Mouse (Mus musculus): Measurements from ENCODE around the gene Nmur1. TPM values are rescaled to one million over a fixed set of nuclear protein-coding genes. Genes with fewer than 3 reads are reported as not detected.
"Not testable (repeated sequence)": the region's sequence is repeated elsewhere in the genome, so short reads cannot be mapped to it uniquely, and the experiment has no call there.

Nmur1 gene
- total RNA-seq (2014; rRNA removed; ENCODE audit: low replicate concordance) (0.31 TPM in 1 of 2 replicates, not detected in the other), polyA plus RNA-seq (2015; fragmentation: Nextera tagmentation; extraction: Ambion mirVana) (not detected in 2 replicates)

DNA sequence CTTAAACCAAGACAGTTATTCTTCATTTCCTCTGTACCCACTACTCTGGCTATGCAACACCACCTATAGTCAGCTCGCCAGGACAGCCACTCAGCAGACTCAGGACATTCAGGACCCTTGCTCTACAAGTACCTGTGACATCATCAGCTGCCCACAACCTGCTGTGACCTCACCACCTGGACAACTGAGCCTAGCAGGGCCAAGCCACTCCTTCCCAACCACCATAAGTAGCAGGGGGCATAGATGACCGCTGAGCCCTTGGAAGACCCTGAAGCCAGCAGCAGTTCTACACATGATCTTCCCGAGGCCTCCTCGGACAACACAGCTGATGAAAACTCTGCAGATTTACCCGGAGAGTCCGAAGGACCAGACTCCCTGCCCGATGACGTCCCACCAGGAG, at the start of gene Nmur1, which contains the start of gene Tex44:
TSS of gene Nmur1 (minus strand) at position 101 of the 400 bp plus-strand sequence.
TSS of gene Tex44 (plus strand) at position 202 of the 400 bp plus-strand sequence.
- no peak within 1 kb of the TSS; the same call in 1 of the 2 replicates for H3K27ac ChIP-seq (ENCODE audit: low read depth)
- no peak for TF ChIP-seq CTCF (IDR thresholded peaks at IDR 0.05; ENCODE audit: low read depth)
- no peak for TF ChIP-seq EP300 (IDR thresholded peaks at IDR 0.05; ENCODE audit: low read depth)
- H3K27me3 ChIP-seq (ENCODE audit: control insufficient read depth, insufficient read depth, low read length): no peaks in the 10 kb centered on the region
- no peaks in the 10 kb centered on the region for H3K36me3 ChIP-seq (replicated peaks; ENCODE audit: control insufficient read depth, insufficient read depth, low read length)
- ATAC-seq (ENCODE audit: insufficient read depth, low read depth) (no peak), DNase-seq (ENCODE audit: low spot score) (no peak)
- no peak within 1 kb of the TSS for H3K4me3 ChIP-seq (ENCODE audit: low read depth, low read length)
- no peaks in the 10 kb centered on the region for H3K9me3 ChIP-seq (replicated peaks; ENCODE audit: control insufficient read depth, low read length)
- H3K4me1 ChIP-seq (ENCODE audit: control insufficient read depth, insufficient read depth): 0 out of 2 replicates have a peak, but pooled peaks cover 4% of the 10 kb centered on the region
- 86% methylated on average over 8 of the region's 8 CpGs for WGBS
- H3K9ac ChIP-seq (replicated peaks; ENCODE audit: low read depth, low read length): no peak within 1 kb of the TSS
- no peak within 1 kb of the TSS for H3K4me2 ChIP-seq (ENCODE audit: low read depth, low read length)

DNA sequence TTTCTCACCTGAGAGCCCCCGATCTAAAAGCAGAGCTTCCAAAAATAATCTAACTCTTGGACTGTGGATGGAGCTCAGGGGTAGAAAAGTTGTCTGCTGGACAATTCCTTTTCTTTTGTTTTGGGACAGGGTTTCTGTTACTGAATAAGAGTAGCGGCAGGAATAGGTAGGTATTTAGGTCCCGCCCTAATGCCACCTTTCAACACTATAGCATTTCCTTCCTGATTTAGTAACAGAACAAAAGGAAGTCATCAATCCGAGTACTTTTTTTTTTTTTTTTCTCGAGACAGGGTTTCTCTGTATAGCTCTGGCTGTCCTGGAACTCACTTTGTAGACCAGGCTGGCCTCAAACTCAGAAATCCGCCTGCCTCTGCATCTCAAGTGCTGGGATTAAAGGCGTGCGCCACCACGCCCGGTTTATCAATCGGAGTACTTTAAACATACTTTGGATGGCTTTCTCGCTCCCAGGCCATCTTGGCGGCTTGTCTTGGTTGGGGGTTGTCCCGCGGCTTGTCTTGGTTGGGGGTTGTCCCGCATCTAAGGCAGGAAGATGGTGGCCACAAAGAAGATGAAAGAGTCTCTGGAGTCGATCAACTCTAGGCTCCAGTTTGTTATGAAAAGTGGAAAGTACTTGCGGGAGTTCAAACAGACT, 47.2 kb upstream of the Nmur1 start:
- H3K4me1 ChIP-seq (ENCODE audit: control insufficient read depth, insufficient read depth): peaks cover 20% of the 10 kb centered on the region
- DNase-seq (ENCODE audit: low spot score) (no peak), ATAC-seq (ENCODE audit: insufficient read depth, low read depth) (no peak)
- WGBS: 77% methylated on average over 18 of the region's 18 CpGs
- H3K9ac ChIP-seq (replicated peaks; ENCODE audit: low read depth, low read length): 0 out of 2 replicates have a peak overlapping the region, but pooled peaks have one; percentile 11
- H3K4me2 ChIP-seq (ENCODE audit: low read depth, low read length): no peak overlapping the region
- H3K9me3 ChIP-seq (replicated peaks; ENCODE audit: control insufficient read depth, low read length): no peaks in the 10 kb centered on the region
- no peaks in the 10 kb centered on the region for H3K36me3 ChIP-seq (replicated peaks; ENCODE audit: control insufficient read depth, insufficient read depth, low read length)
- H3K27me3 ChIP-seq (ENCODE audit: control insufficient read depth, insufficient read depth, low read length): no peaks in the 10 kb centered on the region
- H3K4me3 ChIP-seq (ENCODE audit: low read depth, low read length): no peak overlapping the region
- H3K27ac ChIP-seq (ENCODE audit: low read depth): peak overlapping the region; percentile 95
- TF ChIP-seq CTCF (IDR thresholded peaks at IDR 0.05; ENCODE audit: low read depth): no peak
- no peak for TF ChIP-seq EP300 (IDR thresholded peaks at IDR 0.05; ENCODE audit: low read depth)

- 2% methylated on average over 31 of the region's 31 CpGs for WGBS
- Histone ChIP-seq H3K4me2 (ENCODE audit: low read depth, low read length) (peak overlapping the region; percentile 48), H3K9me3 (replicated peaks; ENCODE audit: control insufficient read depth, low read length) (no peaks in the 10 kb centered on the region), H3K9ac (replicated peaks; ENCODE audit: low read depth, low read length) (peak overlapping the region; percentile 52), H3K27ac (ENCODE audit: low read depth) (peak overlapping the region; percentile 95), H3K4me3 (ENCODE audit: low read depth, low read length) (no peak overlapping the region), H3K4me1 (ENCODE audit: control insufficient read depth, insufficient read depth) (peaks cover 20% of the 10 kb centered on the region), H3K27me3 (ENCODE audit: control insufficient read depth, insufficient read depth, low read length) (no peaks in the 10 kb centered on the region), H3K36me3 (replicated peaks; ENCODE audit: control insufficient read depth, insufficient read depth, low read length) (no peaks in the 10 kb centered on the region)
- ATAC-seq (ENCODE audit: insufficient read depth, low read depth) (peak; percentile 72), DNase-seq (ENCODE audit: low spot score) (peak; percentile 92)
- TF ChIP-seq EP300 (IDR thresholded peaks at IDR 0.05; ENCODE audit: low read depth) (peak; percentile 61), CTCF (IDR thresholded peaks at IDR 0.05; ENCODE audit: low read depth) (peak; percentile 13; the same call in 1 of the 2 replicates)
These were observed 46.3 kb upstream of the Nmur1 start for GRCm38 (mm10) chr1:86472197-86472952.

DNA sequence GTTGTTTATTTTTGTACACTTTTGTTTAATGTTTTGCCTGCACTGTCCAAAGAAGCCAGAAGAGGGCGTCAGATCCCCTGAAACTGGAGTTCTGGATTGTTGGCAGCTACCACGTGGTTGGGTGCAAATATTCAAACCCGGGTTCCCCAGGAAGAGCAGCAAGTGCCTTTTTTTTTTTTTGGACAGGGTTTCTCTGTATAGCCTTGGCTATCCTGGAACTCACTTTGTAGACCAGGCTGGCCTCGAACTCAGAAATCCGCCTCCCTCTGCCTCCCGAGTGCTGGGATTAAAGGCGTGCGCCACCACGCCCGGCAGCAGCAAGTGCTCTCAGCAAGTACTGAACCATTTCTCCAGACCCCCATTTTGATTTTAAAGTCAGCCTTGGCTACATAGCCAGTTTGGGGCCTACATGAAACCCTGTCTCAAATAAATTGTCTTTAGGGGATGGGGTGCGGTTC, 45.5 kb upstream of the Nmur1 start:
- H3K27ac ChIP-seq (ENCODE audit: low read depth): peak overlapping the region; percentile 95
- 64% methylated on average over 11 of the region's 11 CpGs for WGBS

GRCm38 (mm10) chr1:86470519-86471181, 44.6 kb upstream of the Nmur1 start:
- Histone ChIP-seq H3K4me3 (ENCODE audit: low read depth, low read length) (no peak overlapping the region), H3K27me3 (ENCODE audit: control insufficient read depth, insufficient read depth, low read length) (no peaks in the 10 kb centered on the region), H3K9ac (replicated peaks; ENCODE audit: low read depth, low read length) (peak overlapping the region; percentile 1; the same call in 1 of the 2 replicates), H3K27ac (ENCODE audit: low read depth) (peak overlapping the region; percentile 95), H3K4me2 (ENCODE audit: low read depth, low read length) (peak overlapping the region; percentile 21), H3K36me3 (replicated peaks; ENCODE audit: control insufficient read depth, insufficient read depth, low read length) (no peaks in the 10 kb centered on the region), H3K9me3 (replicated peaks; ENCODE audit: control insufficient read depth, low read length) (no peaks in the 10 kb centered on the region), H3K4me1 (ENCODE audit: control insufficient read depth, insufficient read depth) (peaks cover 20% of the 10 kb centered on the region)
- ATAC-seq (ENCODE audit: insufficient read depth, low read depth): peak; percentile 87
- peak; percentile 93 for TF ChIP-seq EP300 (IDR thresholded peaks at IDR 0.05; ENCODE audit: low read depth)
- TF ChIP-seq CTCF (IDR thresholded peaks at IDR 0.05; ENCODE audit: low read depth): no peak
- peak; percentile 97 for DNase-seq (ENCODE audit: low spot score)
- 4% methylated on average over 12 of the region's 12 CpGs for whole genome bisulfite sequencing

More for the DNA sequence above, 45.5 kb upstream of the Nmur1 start:
- not testable (repeated sequence) for H3K9me3 ChIP-seq (replicated peaks; ENCODE audit: control insufficient read depth, low read length); H3K4me3 ChIP-seq (ENCODE audit: low read depth, low read length); ATAC-seq (ENCODE audit: insufficient read depth, low read depth); H3K36me3 ChIP-seq (replicated peaks; ENCODE audit: control insufficient read depth, insufficient read depth, low read length); H3K27me3 ChIP-seq (ENCODE audit: control insufficient read depth, insufficient read depth, low read length)
- 0 out of 2 replicates have a peak overlapping the region, but pooled peaks have one; percentile 48 for H3K4me2 ChIP-seq (ENCODE audit: low read depth, low read length)
- 0 out of 2 replicates have a peak, but pooled peaks have one; percentile 8 for TF ChIP-seq EP300 (IDR thresholded peaks at IDR 0.05; ENCODE audit: low read depth)
- TF ChIP-seq CTCF (IDR thresholded peaks at IDR 0.05; ENCODE audit: low read depth): peak; percentile 55
- H3K4me1 ChIP-seq (ENCODE audit: control insufficient read depth, insufficient read depth): peaks cover 20% of the 10 kb centered on the region
- DNase-seq (ENCODE audit: low spot score): peak; percentile 37
- H3K9ac ChIP-seq (replicated peaks; ENCODE audit: low read depth, low read length): peak overlapping the region; percentile 52
